Comparison of ENCODE assay signal across 18 mouse cellular contexts in the genomic region with DNA sequence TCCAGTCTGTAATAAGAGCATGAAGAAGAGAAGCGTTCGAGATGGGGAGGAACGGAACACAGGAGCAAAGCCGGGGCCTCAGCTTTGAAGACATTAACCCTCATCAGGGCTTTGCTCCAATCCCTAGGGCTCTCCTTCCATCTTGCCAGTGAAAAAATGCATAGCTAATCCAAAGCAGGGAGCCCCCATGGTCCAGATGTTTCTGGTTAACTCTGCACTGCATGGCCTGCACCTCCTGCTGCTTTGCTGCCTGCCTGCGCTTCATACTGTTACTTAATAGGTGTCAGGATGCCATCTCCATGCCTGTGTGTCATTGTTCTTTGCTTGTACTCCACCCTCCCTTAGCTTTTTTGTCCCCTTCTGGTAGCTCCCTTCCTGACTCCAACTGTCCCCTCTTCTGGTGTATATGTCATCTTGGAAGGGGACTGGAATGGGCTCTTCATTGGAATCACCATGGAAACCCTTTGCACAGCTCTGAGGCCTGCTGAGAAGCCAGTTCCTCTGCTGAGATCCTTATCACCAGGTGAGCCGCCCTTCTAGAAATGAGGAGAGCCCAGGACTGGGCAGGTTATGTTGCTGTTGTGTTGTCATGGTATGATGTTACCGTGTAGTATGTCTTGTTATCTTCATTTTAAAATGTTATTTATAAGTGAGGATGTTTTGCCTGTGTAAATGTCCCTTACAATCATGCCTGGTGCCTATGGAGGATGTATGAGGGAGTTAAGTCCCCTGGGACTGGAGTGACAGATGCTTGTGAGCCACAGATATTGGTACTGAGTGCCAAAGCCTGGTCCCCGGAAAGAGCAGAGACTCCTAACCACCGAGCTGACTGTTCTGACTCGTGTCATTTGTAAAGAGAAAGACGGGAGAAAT. TPM values are rescaled to one million over a fixed set of nuclear protein-coding genes. Genes with fewer than 3 reads are reported as not detected.
DNase-seq lines count a peak whose midpoint lies in the region; ATAC-seq lines count a peak whose summit lies in the region.
"Had no signal": no experiment of that assay in that cellular context is flagged by ENCODE, and none has a peak within 500 bp of the region (broad histone marks: within the 10 kb centered on the region; RNA-seq: fewer than 3 reads in every experiment).

No protein-coding gene starts in this region.

- no peak for ATAC-seq in forebrain, embryonic 11.5 days (replicated peaks; ENCODE audit: low FRiP score)
- ATAC-seq in forebrain, embryonic 16.5 days: no peak
- no peak for ATAC-seq in neural tube, embryonic 15.5 days (ENCODE audit: low FRiP score)
- ATAC-seq in embryonic facial prominence, embryonic 15.5 days (ENCODE audit: insufficient number of reproducible peaks, low FRiP score, low TSS enrichment, low read depth): peak; percentile 82
- ATAC-seq: Patski had no signal

- H3K4me1 ChIP-seq in forebrain, embryonic 11.5 days (replicated peaks; ENCODE audit: control insufficient read depth, insufficient read depth, low read length): no peaks in the 10 kb centered on the region
- H3K4me1 ChIP-seq in forebrain, embryonic 16.5 days (replicated peaks; ENCODE audit: control insufficient read depth, insufficient read depth, low read length): no peaks in the 10 kb centered on the region
- peaks cover 3% of the 10 kb centered on the region; the same call in 1 of the 2 replicates for H3K4me1 ChIP-seq in neural tube, embryonic 15.5 days
- H3K4me1 ChIP-seq in embryonic facial prominence, embryonic 15.5 days: peaks cover 14% of the 10 kb centered on the region
- H3K4me1 ChIP-seq: kidney, embryonic 15.5 days had no signal

- H3K9ac ChIP-seq in forebrain, embryonic 11.5 days (ENCODE audit: low read length): no peak overlapping the region
- no peak overlapping the region for H3K9ac ChIP-seq in forebrain, embryonic 16.5 days (replicated peaks; ENCODE audit: low read depth, low read length)
- H3K9ac ChIP-seq in neural tube, embryonic 15.5 days (replicated peaks): no peak overlapping the region
- H3K9ac ChIP-seq in embryonic facial prominence, embryonic 15.5 days: no peak overlapping the region
- H3K9ac ChIP-seq: kidney, embryonic 15.5 days; lung, embryonic 14.5 days had no signal

- H3K9me3 ChIP-seq in forebrain, embryonic 11.5 days (ENCODE audit: control insufficient read depth, low read length): no peaks in the 10 kb centered on the region
- no peaks in the 10 kb centered on the region for H3K9me3 ChIP-seq in forebrain, embryonic 16.5 days (ENCODE audit: control insufficient read depth, low read length)
- no peaks in the 10 kb centered on the region for H3K9me3 ChIP-seq in neural tube, embryonic 15.5 days (replicated peaks)
- no peaks in the 10 kb centered on the region for H3K9me3 ChIP-seq in embryonic facial prominence, embryonic 15.5 days (replicated peaks)
- H3K9me3 ChIP-seq: kidney, embryonic 15.5 days had no signal

- H3K4me3 ChIP-seq in forebrain, embryonic 11.5 days (ENCODE audit: low read depth, low read length): no peak overlapping the region
- no peak overlapping the region for H3K4me3 ChIP-seq in forebrain, embryonic 16.5 days (replicated peaks; ENCODE audit: low read length)
- no peak overlapping the region for H3K4me3 ChIP-seq in neural tube, embryonic 15.5 days (replicated peaks)
- H3K4me3 ChIP-seq in embryonic facial prominence, embryonic 15.5 days (replicated peaks): no peak overlapping the region
- H3K4me3 ChIP-seq: kidney, embryonic 15.5 days; layer of hippocampus, adult 2 months had no signal

- 81% methylated on average over 11 of the region's 11 CpGs for WGBS in forebrain, embryonic 11.5 days
- 74% methylated on average over 11 of the region's 11 CpGs for WGBS in forebrain, embryonic 16.5 days
- WGBS in neural tube, embryonic 15.5 days: 80% methylated on average over 11 of the region's 11 CpGs
- 48% methylated on average over 11 of the region's 11 CpGs for WGBS in embryonic facial prominence, embryonic 15.5 days

- no peaks in the 10 kb centered on the region for H3K36me3 ChIP-seq in forebrain, embryonic 11.5 days (ENCODE audit: control insufficient read depth, insufficient read depth, low read length)
- H3K36me3 ChIP-seq in forebrain, embryonic 16.5 days (ENCODE audit: control insufficient read depth, insufficient read depth): no peaks in the 10 kb centered on the region
- H3K36me3 ChIP-seq in neural tube, embryonic 15.5 days: no peaks in the 10 kb centered on the region
- H3K36me3 ChIP-seq in embryonic facial prominence, embryonic 15.5 days: no peaks in the 10 kb centered on the region
- H3K36me3 ChIP-seq: kidney, embryonic 15.5 days had no signal

- H3K27me3 ChIP-seq in forebrain, embryonic 11.5 days (ENCODE audit: control insufficient read depth, insufficient read depth, low read length): peaks cover 3% of the 10 kb centered on the region; the same call in 1 of the 2 replicates
- peaks cover 4% of the 10 kb centered on the region; the same call in 1 of the 2 replicates for H3K27me3 ChIP-seq in forebrain, embryonic 16.5 days (replicated peaks; ENCODE audit: control insufficient read depth, insufficient read depth, low read length)
- peaks cover 2% of the 10 kb centered on the region; the same call in 1 of the 2 replicates for H3K27me3 ChIP-seq in neural tube, embryonic 15.5 days (replicated peaks)
- H3K27me3 ChIP-seq in embryonic facial prominence, embryonic 15.5 days: no peaks in the 10 kb centered on the region

- H3K27ac ChIP-seq in forebrain, embryonic 11.5 days (ENCODE audit: low read depth, low read length): 0 out of 2 replicates have a peak overlapping the region, but pooled peaks have one; percentile 10
- no peak overlapping the region for H3K27ac ChIP-seq in forebrain, embryonic 16.5 days (ENCODE audit: low read length)
- no peak overlapping the region for H3K27ac ChIP-seq in neural tube, embryonic 15.5 days (replicated peaks)
- H3K27ac ChIP-seq in embryonic facial prominence, embryonic 15.5 days (replicated peaks): peak overlapping the region; percentile 90
- H3K27ac ChIP-seq: kidney, embryonic 15.5 days; layer of hippocampus, adult 2 months had no signal

- no peak for DNase-seq in forebrain, embryonic 11.5 days (ENCODE audit: low spot score)
- peak; percentile 44 for DNase-seq in neural tube, embryonic 10.5 days (ENCODE audit: extremely low spot score, low spot score)
- DNase-seq in heart, postnatal 4 days: no peak
- no peak for DNase-seq in frontal cortex, postnatal 10 days (ENCODE audit: low spot score in 2 of 2)
- no peak for DNase-seq in c-Kit-positive CD71-positive TER-119-positive erythroid progenitor cells, embryonic 14.5 days (ENCODE audit: low spot score)
- DNase-seq: cerebellum, adult 11-12 months; gastrocnemius, postnatal 14 days; heart, postnatal 14 days; lung, embryonic 14.5 days; right cerebral cortex, postnatal 14 days; thymus, postnatal 4 days had no signal

- no peak overlapping the region for H3K4me2 ChIP-seq in forebrain, embryonic 11.5 days (ENCODE audit: low read depth, low read length, severe bottlenecking)
- no peak overlapping the region for H3K4me2 ChIP-seq in forebrain, embryonic 16.5 days (ENCODE audit: low read length)
- H3K4me2 ChIP-seq in neural tube, embryonic 15.5 days: no peak overlapping the region
- no peak overlapping the region for H3K4me2 ChIP-seq in embryonic facial prominence, embryonic 15.5 days (replicated peaks)
- H3K4me2 ChIP-seq: kidney, embryonic 15.5 days; liver, embryonic 11.5 days; lung, embryonic 14.5 days had no signal

RNA-seq across cellular contexts. Expression of gene Hlf, which starts 33.9 kb away (rescaled TPM):
- polyA plus RNA-seq in forebrain, embryonic 11.5 days (2014; fragmentation: Nextera tagmentation; extraction: Ambion mirVana): 1.2 and 2.2 TPM in 2 replicates
- polyA plus RNA-seq in forebrain, embryonic 16.5 days (2015; fragmentation: Nextera tagmentation; extraction: Ambion mirVana): 5.7 and 5.9 TPM in 2 replicates
- 2.6 and 3.2 TPM in 2 replicates for polyA plus RNA-seq in neural tube, embryonic 15.5 days (2015; fragmentation: Nextera tagmentation; extraction: Ambion mirVana)
- 10.0 and 10.4 TPM in 2 replicates for polyA plus RNA-seq in embryonic facial prominence, embryonic 15.5 days (2015; fragmentation: Nextera tagmentation; extraction: Ambion mirVana)
- 10 to 100 TPM; 16.6 to 19.0 TPM for total RNA-seq in heart, postnatal 4 days (2021)

Comparison
In these comparisons a context has a peak if more than half of its experiments do, and no peak if none do; other contexts are left out.
1. H3K27ac ChIP-seq: peak in forebrain, embryonic 11.5 days (single experiment) and embryonic facial prominence, embryonic 15.5 days (single experiment); none in forebrain, embryonic 16.5 days (single experiment) and neural tube, embryonic 15.5 days (single experiment).